Mouse (Mus musculus) ovary, adult 18-20 months (tissue): ENCODE measurements at regions not wholly inside any gene's neighbourhood (a gene's known extent, or its start where the extent isn't known, plus 50 kb on each side); places are given as distances from the start of the nearest gene placed in this dataset.

Source experiments
- DNase-seq: peaks from one replicate; pipeline ENCODE4 v3.0.0; 2022; ENCODE audit warnings: low spot score, mixed read lengths

- DNase-seq, result no peak
These were observed 591.8 kb upstream of the Gm10131 start for GRCm38 (mm10) chr8:34703351-34703750.

- no peak for DNase-seq
These were observed 591.3 kb upstream of the Gm10131 start for GRCm38 (mm10) chr8:34702806-34703205.

- DNase-seq, result peak; percentile 33
These were observed 587.5 kb upstream of the Gm10131 start for GRCm38 (mm10) chr8:34699015-34699414.

GRCm38 (mm10) chr8:34696365-34696764 lies 584.8 kb upstream of the Gm10131 start:
- no peak for DNase-seq

GRCm38 (mm10) chr8:34692606-34693005 lies 581.1 kb upstream of the Gm10131 start:
- no peak for DNase-seq

GRCm38 (mm10) chr8:34691776-34692175 lies 580.2 kb upstream of the Gm10131 start:
- DNase-seq, result no peak

- no peak for DNase-seq
These were observed 578.4 kb upstream of the Gm10131 start for GRCm38 (mm10) chr8:34689825-34690493.

GRCm38 (mm10) chr8:34689049-34689824 lies 577.7 kb upstream of the Gm10131 start:
- no peak for DNase-seq

GRCm38 (mm10) chr8:34688396-34689048 lies 577.0 kb upstream of the Gm10131 start:
- no peak for DNase-seq

GRCm38 (mm10) chr8:34686371-34686770 lies 574.8 kb upstream of the Gm10131 start:
- DNase-seq, result no peak

- DNase-seq, result no peak
These were observed 573.1 kb upstream of the Gm10131 start for GRCm38 (mm10) chr8:34684683-34685082.

GRCm38 (mm10) chr8:34683173-34683572 lies 571.6 kb upstream of the Gm10131 start:
- no peak for DNase-seq

- DNase-seq, result no peak
These were observed 570.7 kb upstream of the Gm10131 start for GRCm38 (mm10) chr8:34682221-34682620.

GRCm38 (mm10) chr8:34679565-34680291 lies 568.2 kb upstream of the Gm10131 start:
- no peak for DNase-seq

- no peak for DNase-seq
These were observed 567.3 kb upstream of the Gm10131 start for GRCm38 (mm10) chr8:34678879-34679278.

GRCm38 (mm10) chr8:34671716-34672115 lies 560.2 kb upstream of the Gm10131 start:
- no peak for DNase-seq

GRCm38 (mm10) chr8:34670930-34671715 lies 559.6 kb upstream of the Gm10131 start:
- no peak for DNase-seq

GRCm38 (mm10) chr8:34669146-34669545 lies 557.6 kb upstream of the Gm10131 start:
- DNase-seq, result no peak

GRCm38 (mm10) chr8:34664429-34664828 lies 552.9 kb upstream of the Gm10131 start:
- DNase-seq, result no peak

- no peak for DNase-seq
These were observed 551.0 kb upstream of the Gm10131 start for GRCm38 (mm10) chr8:34662532-34662931.

- no peak for DNase-seq
These were observed 540.2 kb upstream of the Gm10131 start for GRCm38 (mm10) chr8:34651750-34652149.
